Comparison of ENCODE assay signal across 19 mouse cellular contexts in genomic region chr14:24999008-24999572, GRCm38 (mm10).
DNase-seq lines count a peak whose midpoint lies in the region; ATAC-seq and TF ChIP-seq lines count a peak whose summit lies in the region.
"Had no signal": no experiment of that assay in that cellular context is flagged by ENCODE, and none has a peak within 500 bp of the region (broad histone marks: within the 10 kb centered on the region; RNA-seq: fewer than 3 reads in every experiment).

No protein-coding gene starts in this region.

- no peak for DNase-seq in frontal cortex, postnatal 25 days (ENCODE audit: low spot score in 2 of 2)
- DNase-seq in left cerebral cortex, adult 2 months (ENCODE audit: extremely low spot score in 1 of 2, low spot score in 2 of 2), result no peak
- no peak for DNase-seq in left cerebral cortex, postnatal 4 days
- DNase-seq in kidney, postnatal 25 days, result peak; percentile 22 to 45
- DNase-seq in ovary, adult 18-20 months (ENCODE audit: low spot score), result no peak
- no peak for DNase-seq in layer of hippocampus, adult 9-11 months
- DNase-seq: adrenal gland, postnatal 36 days; cerebellum, adult 9-11 months; heart, adult 11 months; liver, embryonic 13.5 days; lung, postnatal 14 days; right cerebral cortex, adult 18-20 months had no signal

- H3K27me3 ChIP-seq in stomach, embryonic 15.5 days (replicated peaks), result no peaks in the 10 kb centered on the region
- H3K27me3 ChIP-seq: embryonic facial prominence, embryonic 12.5 days; heart, embryonic 15.5 days; liver, embryonic 13.5 days had no signal

- ATAC-seq in frontal cortex, adult (ENCODE audit: low TSS enrichment), result peak; percentile 79
- peak; percentile 51; the same call in 1 of the 2 replicates for ATAC-seq in stomach, embryonic 15.5 days (ENCODE audit: insufficient read depth, low FRiP score, low read depth)
- ATAC-seq: activated CD4-positive, CD25-positive, alpha-beta regulatory T cell, adult 4 months had no signal

- peak overlapping the region; percentile 66 for H3K27ac ChIP-seq in left cerebral cortex, adult 2 months
- H3K27ac ChIP-seq in stomach, embryonic 15.5 days, result no peak overlapping the region
- H3K27ac ChIP-seq: heart, embryonic 15.5 days; liver, embryonic 13.5 days had no signal

- H3K9ac ChIP-seq in stomach, embryonic 15.5 days, result no peak overlapping the region
- H3K9ac ChIP-seq: embryonic facial prominence, embryonic 12.5 days; heart, embryonic 15.5 days; liver, embryonic 13.5 days had no signal

- H3K4me2 ChIP-seq in stomach, embryonic 15.5 days, result no peak overlapping the region
- H3K4me2 ChIP-seq: embryonic facial prominence, embryonic 12.5 days; heart, embryonic 15.5 days; liver, embryonic 13.5 days; midbrain, embryonic 11.5 days had no signal

- H3K9me3 ChIP-seq in stomach, embryonic 15.5 days, result no peaks in the 10 kb centered on the region
- H3K9me3 ChIP-seq: embryonic facial prominence, embryonic 12.5 days; heart, embryonic 15.5 days; hindbrain, embryonic 10.5 days; liver, embryonic 13.5 days had no signal

- no peak for TF ChIP-seq CTCF in left cerebral cortex, adult 2 months (IDR thresholded peaks at IDR 0.05)

- H3K4me3 ChIP-seq in left cerebral cortex, adult 2 months, result no peak overlapping the region
- H3K4me3 ChIP-seq in stomach, embryonic 15.5 days (replicated peaks), result no peak overlapping the region
- H3K4me3 ChIP-seq: embryonic facial prominence, embryonic 12.5 days; heart, embryonic 15.5 days; hindbrain, embryonic 10.5 days; liver, embryonic 13.5 days had no signal

- H3K36me3 ChIP-seq in stomach, embryonic 15.5 days, result no peaks in the 10 kb centered on the region
- H3K36me3 ChIP-seq: embryonic facial prominence, embryonic 12.5 days; heart, embryonic 15.5 days; hindbrain, embryonic 10.5 days; liver, embryonic 13.5 days had no signal

- WGBS in stomach, embryonic 15.5 days, result 52% methylated on average over 3 of the region's 3 CpGs

- H3K4me1 ChIP-seq in stomach, embryonic 15.5 days, result peaks cover 15% of the 10 kb centered on the region
- H3K4me1 ChIP-seq: liver, embryonic 13.5 days had no signal

- intact Hi-C loops in left cerebral cortex, adult 2 months (cut with DNase I), result no loop called here
- intact Hi-C loops in left cerebral cortex, postnatal 4 days (cut with DNase I), result loop anchor here (10.0 kb wide), 1 partner anchor 124 kb away; no protein-coding TSS in a partner anchor

Comparison
In these comparisons a context has a peak if more than half of its experiments do, and no peak if none do; other contexts are left out.
1. DNase-seq: peak in kidney, postnatal 25 days (2 of 2); none in frontal cortex, postnatal 25 days (0 of 2), left cerebral cortex, adult 2 months (0 of 2), left cerebral cortex, postnatal 4 days (single experiment), ovary, adult 18-20 months (single experiment) and layer of hippocampus, adult 9-11 months (single experiment).